Mouse (Mus musculus) embryonic stem cell, embryonic (primary cell): Measurements from ENCODE around the gene Lgals9.

ENCODE experiments used
- CTCF ChIA-PET, 4 experiments: fragments of 300-600 bp in 2 of 4; fragments of 350-600 bp in 2 of 4; sonication (Branson Sonifier 250); formaldehyde crosslinking; loops; one replicate each; lab custom pipeline; 2022; ENCODE audit warnings: inconsistent platforms in 2 of 4; lab: Charles Lee
- POLR2A ChIA-PET, 4 experiments: fragments of 300-600 bp in 2 of 4; fragments of 350-600 bp in 2 of 4; sonication (Branson Sonifier 250); formaldehyde crosslinking; loops; one replicate each; lab custom pipeline; 2022; ENCODE audit warnings: antibody characterized with exemption in 4 of 4, inconsistent platforms in 1 of 4; lab: Charles Lee

Gene Lgals9

GRCm38 (mm10) chr11:78922678-78923407 lies 61.9 kb downstream of the Lgals9 start:
- CTCF ChIA-PET: interaction anchor here (0.6 to 2.4 kb wide), 59 partner anchors 8 to 1622 kb away, joined by 3 to 14 read pairs (median 4); no protein-coding TSS in a partner anchor
- POLR2A ChIA-PET: interaction anchor here in 1 of 4 experiments (0.6 kb wide), 1 partner anchor 179 kb away, joined by 3 read pairs; no protein-coding TSS in a partner anchor

DNA sequence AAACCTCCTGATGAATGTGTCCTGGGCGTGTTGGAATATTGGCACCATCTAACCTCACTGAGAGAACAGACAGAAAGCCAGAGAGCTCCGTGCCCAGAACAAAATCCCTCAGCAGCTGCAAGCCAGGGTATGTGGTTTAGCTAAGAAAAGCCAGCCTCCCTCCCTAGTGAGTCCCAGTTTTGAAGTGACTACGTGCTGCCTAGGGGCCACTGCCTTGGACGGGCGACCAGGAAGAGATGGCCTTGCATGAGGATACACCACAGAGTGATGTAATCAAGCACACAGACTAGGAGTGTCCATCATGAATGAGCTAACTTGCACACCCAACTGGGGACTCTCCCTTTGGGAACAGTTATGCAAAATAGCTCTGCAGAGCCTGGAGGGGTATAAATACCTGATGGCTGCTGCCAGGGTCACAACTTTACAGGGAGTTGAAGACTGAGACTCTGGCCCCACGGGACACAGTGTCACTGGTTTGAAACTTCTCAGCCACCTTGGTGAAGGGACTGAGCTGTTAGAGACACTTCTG lies 64.3 kb downstream of the Lgals9 start, which contains the start of gene Nos2:
Gene Nos2, plus strand, starts transcription at position 377 of the 529 bp plus-strand sequence.
- POLR2A ChIA-PET: interaction anchor here (0.7 to 1.7 kb wide), 6 partner anchors 10 to 384 kb away, joined by 3 to 4 read pairs (median 3); partner anchors contain the start of genes Ift20 (in 1 of the 4) and Tnfaip1 (in 1 of the 4)
- CTCF ChIA-PET: interaction anchor here (0.5 to 1.7 kb wide), 12 partner anchors 24 to 609 kb away, joined by 3 to 10 read pairs (median 4); no protein-coding TSS in a partner anchor

DNA sequence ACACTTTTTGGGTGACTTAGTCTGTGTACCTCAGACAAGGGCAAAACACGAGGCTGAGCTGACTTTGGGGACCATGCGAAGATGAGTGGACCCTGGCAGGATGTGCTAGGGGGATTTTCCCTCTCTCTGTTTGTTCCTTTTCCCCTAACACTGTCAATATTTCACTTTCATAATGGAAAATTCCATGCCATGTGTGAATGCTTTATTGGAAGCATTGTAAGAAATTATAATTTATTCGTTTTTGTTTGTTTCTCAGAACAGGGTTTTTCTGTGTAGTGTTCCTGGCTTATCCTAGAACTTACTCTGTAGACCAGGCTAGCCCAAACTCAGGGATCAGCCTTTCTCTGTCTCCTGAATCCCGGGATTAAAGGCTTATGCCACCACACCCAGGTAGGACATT lies 65.0 kb downstream of the Lgals9 start:
- ChIA-PET CTCF (interaction anchor here in 3 of 4 experiments (0.6 to 1.7 kb wide), 6 partner anchors 23 to 63 kb away, joined by 3 to 10 read pairs (median 6); no protein-coding TSS in a partner anchor), POLR2A (interaction anchor here in 2 of 4 experiments (1.2 to 1.7 kb wide), 2 partner anchors 33 to 45 kb away, joined by 3 to 4 read pairs; no protein-coding TSS in a partner anchor)

DNA sequence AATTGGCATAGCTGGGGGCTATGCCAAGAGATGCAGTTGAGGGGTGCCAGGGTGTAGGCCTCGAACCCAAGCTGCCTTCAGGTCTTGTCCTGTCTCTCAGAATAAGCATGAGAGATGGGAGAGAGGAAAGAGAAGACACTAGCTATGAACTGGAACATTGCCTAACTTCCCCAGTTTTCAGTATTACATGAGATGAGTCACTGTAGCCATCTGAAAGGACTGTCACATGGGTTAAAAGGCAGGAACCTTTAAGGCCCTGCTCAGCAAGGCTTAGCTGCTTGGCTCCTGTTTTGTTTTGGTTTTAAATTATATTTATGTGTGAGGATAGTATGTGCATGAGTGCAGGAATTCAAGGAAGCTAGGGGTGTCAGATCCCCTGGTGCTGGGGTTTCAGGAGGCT lies 68.3 kb downstream of the Lgals9 start:
- CTCF ChIA-PET: interaction anchor here in 3 of 4 experiments (0.8 to 1.4 kb wide), 4 partner anchors 20 to 40 kb away, joined by 3 to 5 read pairs (median 4); no protein-coding TSS in a partner anchor
- POLR2A ChIA-PET: interaction anchor here in 2 of 4 experiments (0.5 to 0.6 kb wide), 2 partner anchors 10 to 1265 kb away, joined by 4 to 10 read pairs; no protein-coding TSS in a partner anchor

DNA sequence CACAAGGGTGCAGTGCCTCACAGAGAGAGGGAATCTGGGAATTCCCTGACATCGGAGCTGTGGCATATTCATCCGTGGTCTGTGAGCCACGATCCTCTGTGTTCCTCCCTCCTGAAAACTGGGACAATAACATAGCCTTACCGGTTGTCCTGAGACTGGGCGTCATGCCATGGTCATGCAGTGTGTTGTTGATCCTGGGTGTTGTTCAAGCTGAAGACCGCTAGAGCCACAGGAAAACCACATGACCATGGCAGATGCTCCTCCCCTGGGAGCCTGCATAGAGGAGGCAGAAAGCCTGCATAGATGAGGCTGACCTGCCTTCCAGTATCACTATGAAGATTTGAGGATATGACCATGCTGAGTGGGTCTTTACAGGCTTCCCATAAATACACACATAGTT lies 69.3 kb downstream of the Lgals9 start:
- ChIA-PET CTCF (interaction anchor here (0.6 to 1.4 kb wide), 5 partner anchors 8 to 59 kb away, joined by 3 to 6 read pairs (median 3); no protein-coding TSS in a partner anchor), POLR2A (no interaction called here)
